In the genomic region with DNA sequence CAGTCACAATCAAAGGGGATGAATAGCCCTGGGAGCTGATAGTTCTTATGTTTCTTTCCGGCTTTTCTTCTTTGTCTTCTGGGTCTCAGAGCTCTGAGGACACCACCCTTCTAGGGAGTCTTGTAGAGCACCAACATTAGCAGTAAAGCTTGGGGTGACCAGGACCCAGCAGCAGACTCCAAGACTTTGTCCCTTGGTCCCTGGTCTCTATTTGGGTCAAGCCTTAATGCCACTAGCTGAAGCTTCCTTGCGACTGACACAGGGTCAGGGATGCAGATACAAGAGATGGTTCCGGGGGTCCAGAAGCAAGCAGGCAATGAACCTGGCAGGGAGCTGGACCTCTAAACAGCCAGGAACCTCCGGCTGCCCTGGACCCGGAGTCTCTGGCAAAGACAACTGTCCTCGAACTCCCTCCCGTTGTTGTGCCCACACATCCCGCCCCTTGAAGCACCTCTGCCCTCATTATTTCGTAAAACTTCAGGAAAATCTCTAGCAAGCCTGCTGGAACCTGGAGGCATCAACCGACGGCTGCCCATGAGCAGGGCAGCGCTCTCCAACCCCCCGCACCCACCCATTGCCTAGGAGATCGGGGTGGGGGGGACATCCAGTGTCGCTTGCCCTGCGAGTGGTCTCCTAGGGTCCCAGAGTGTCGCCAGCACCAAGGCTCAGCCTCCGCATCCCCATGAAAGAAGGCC, we compare ENCODE assay signal across 9 mouse cellular contexts. TPM values are rescaled to one million over a fixed set of nuclear protein-coding genes. Genes with fewer than 3 reads are reported as not detected.
DNase-seq lines count a peak whose midpoint lies in the region; ATAC-seq and TF ChIP-seq lines count a peak whose summit lies in the region.
"Had no signal": no experiment of that assay in that cellular context is flagged by ENCODE, and none has a peak within 500 bp of the region (broad histone marks: within the 10 kb centered on the region; RNA-seq: fewer than 3 reads in every experiment).

No protein-coding gene starts in this region.

- 0 out of 2 replicates have a peak, but pooled peaks have one; percentile 7 for ATAC-seq in forebrain, embryonic 11.5 days (replicated peaks; ENCODE audit: low FRiP score)
- ATAC-seq in limb, embryonic 12.5 days (ENCODE audit: insufficient number of reproducible peaks, insufficient read depth, low FRiP score, low TSS enrichment, low read depth) = 0 out of 2 replicates have a peak, but pooled peaks have one; percentile 38
- ATAC-seq in neural tube, embryonic 14.5 days (ENCODE audit: low read depth) = peak; percentile 38; the same call in 1 of the 2 replicates

- H3K4me3 ChIP-seq in layer of hippocampus, adult 2 months = peak overlapping the region; percentile 58
- peak overlapping the region; percentile 41 for H3K4me3 ChIP-seq in forebrain, embryonic 11.5 days (ENCODE audit: low read depth, low read length)
- peak overlapping the region; percentile 53 for H3K4me3 ChIP-seq in limb, embryonic 12.5 days (replicated peaks)
- peak overlapping the region; percentile 40 for H3K4me3 ChIP-seq in neural tube, embryonic 14.5 days (ENCODE audit: low read depth, low read length)

- DNase-seq in layer of hippocampus, adult 2 months (ENCODE audit: low spot score in 2 of 2) = no peak
- no peak for DNase-seq in layer of hippocampus, postnatal 36 days
- DNase-seq in forebrain, embryonic 11.5 days (ENCODE audit: low spot score) = peak; percentile 58
- no peak for DNase-seq in layer of hippocampus, adult 9-10 months (ENCODE audit: low spot score)
- DNase-seq in frontal cortex, postnatal 14 days (ENCODE audit: low spot score in 2 of 2) = no peak
- no peak for DNase-seq in right cerebral cortex, adult 2 months (ENCODE audit: low spot score in 2 of 2)

- no peaks in the 10 kb centered on the region for H3K9me3 ChIP-seq in forebrain, embryonic 11.5 days (ENCODE audit: control insufficient read depth, low read length)
- 0 out of 2 replicates have a peak, but pooled peaks cover 4% of the 10 kb centered on the region for H3K9me3 ChIP-seq in limb, embryonic 12.5 days
- no peaks in the 10 kb centered on the region for H3K9me3 ChIP-seq in neural tube, embryonic 14.5 days (ENCODE audit: control insufficient read depth, low read length)

- no peak for TF ChIP-seq CTCF in layer of hippocampus, adult 2 months (conservative IDR thresholded peaks at IDR 0.05)

- 3% methylated on average over 17 of the region's 18 CpGs for WGBS in forebrain, embryonic 11.5 days
- 4% methylated on average over 18 of the region's 18 CpGs for WGBS in limb, embryonic 12.5 days
- WGBS in neural tube, embryonic 14.5 days = 3% methylated on average over 18 of the region's 18 CpGs

- H3K4me1 ChIP-seq in forebrain, embryonic 11.5 days (replicated peaks; ENCODE audit: control insufficient read depth, insufficient read depth, low read length) = peaks cover 5% of the 10 kb centered on the region; the same call in 1 of the 2 replicates
- H3K4me1 ChIP-seq in limb, embryonic 12.5 days (replicated peaks) = peaks cover 14% of the 10 kb centered on the region
- peaks cover 4% of the 10 kb centered on the region for H3K4me1 ChIP-seq in neural tube, embryonic 14.5 days (ENCODE audit: control insufficient read depth, insufficient read depth, low read length)

- peak overlapping the region; percentile 14 for H3K9ac ChIP-seq in forebrain, embryonic 11.5 days (ENCODE audit: low read length)
- H3K9ac ChIP-seq in limb, embryonic 12.5 days (replicated peaks) = peak overlapping the region; percentile 60
- peak overlapping the region; percentile 48 for H3K9ac ChIP-seq in neural tube, embryonic 14.5 days (replicated peaks; ENCODE audit: low read depth, low read length)

- H3K36me3 ChIP-seq in forebrain, embryonic 11.5 days (ENCODE audit: control insufficient read depth, insufficient read depth, low read length) = no peaks in the 10 kb centered on the region
- H3K36me3 ChIP-seq in limb, embryonic 12.5 days = no peaks in the 10 kb centered on the region
- no peaks in the 10 kb centered on the region for H3K36me3 ChIP-seq in neural tube, embryonic 14.5 days (ENCODE audit: control insufficient read depth, insufficient read depth, low read length)

- H3K4me2 ChIP-seq in forebrain, embryonic 11.5 days (ENCODE audit: low read depth, low read length, severe bottlenecking) = peak overlapping the region; percentile 78
- peak overlapping the region; percentile 86 for H3K4me2 ChIP-seq in limb, embryonic 12.5 days
- peak overlapping the region; percentile 78 for H3K4me2 ChIP-seq in neural tube, embryonic 14.5 days (ENCODE audit: low read depth, low read length)

- H3K27me3 ChIP-seq in forebrain, embryonic 11.5 days (ENCODE audit: control insufficient read depth, insufficient read depth, low read length) = peaks cover 39% of the 10 kb centered on the region
- peaks cover 61% of the 10 kb centered on the region for H3K27me3 ChIP-seq in limb, embryonic 12.5 days
- H3K27me3 ChIP-seq in neural tube, embryonic 14.5 days (ENCODE audit: control insufficient read depth, insufficient read depth, low read length) = peaks cover 12% of the 10 kb centered on the region; the same call in 1 of the 2 replicates

- peak overlapping the region; percentile 69 for H3K27ac ChIP-seq in layer of hippocampus, adult 2 months
- H3K27ac ChIP-seq in forebrain, embryonic 11.5 days (ENCODE audit: low read depth, low read length) = no peak overlapping the region
- H3K27ac ChIP-seq in limb, embryonic 12.5 days = no peak overlapping the region
- peak overlapping the region; percentile 34; the same call in 1 of the 2 replicates for H3K27ac ChIP-seq in neural tube, embryonic 14.5 days (ENCODE audit: low read depth, low read length)

RNA-seq across cellular contexts. Expression of a gene that starts 0.7 kb away (rescaled TPM):
- total RNA-seq in layer of hippocampus, adult 2 months (2021) = 10 to 100 TPM; 14.3 to 14.8 TPM
- 10 to 100 TPM; 15.5 to 17.3 TPM for total RNA-seq in layer of hippocampus, postnatal 36 days (2021)
- 2.6 and 3.2 TPM in 2 replicates for polyA plus RNA-seq in forebrain, embryonic 11.5 days (2014; fragmentation: Nextera tagmentation; extraction: Ambion mirVana)
- 0.97 and 1.0 TPM in 2 replicates for polyA plus RNA-seq in limb, embryonic 12.5 days (2016; fragmentation: Nextera tagmentation; extraction: Ambion mirVana)
- polyA plus RNA-seq in neural tube, embryonic 14.5 days (2014; fragmentation: Nextera tagmentation; extraction: Ambion mirVana) = 4.9 and 5.0 TPM in 2 replicates
- total RNA-seq: monocyte, adult 5-6 weeks had no signal

Comparison
In these comparisons a context has a peak if more than half of its experiments do, and no peak if none do; other contexts are left out.
1. H3K27ac ChIP-seq: peak in layer of hippocampus, adult 2 months (single experiment) and neural tube, embryonic 14.5 days (single experiment); none in forebrain, embryonic 11.5 days (single experiment) and limb, embryonic 12.5 days (single experiment).
2. Peak in every context shown above with its lines, with median percentiles within 50 percentile points of each other: H3K4me3 ChIP-seq, ATAC-seq, H3K4me2 ChIP-seq and H3K9ac ChIP-seq.